16 mouse cellular contexts compared by ENCODE assay signal in the genomic region with DNA sequence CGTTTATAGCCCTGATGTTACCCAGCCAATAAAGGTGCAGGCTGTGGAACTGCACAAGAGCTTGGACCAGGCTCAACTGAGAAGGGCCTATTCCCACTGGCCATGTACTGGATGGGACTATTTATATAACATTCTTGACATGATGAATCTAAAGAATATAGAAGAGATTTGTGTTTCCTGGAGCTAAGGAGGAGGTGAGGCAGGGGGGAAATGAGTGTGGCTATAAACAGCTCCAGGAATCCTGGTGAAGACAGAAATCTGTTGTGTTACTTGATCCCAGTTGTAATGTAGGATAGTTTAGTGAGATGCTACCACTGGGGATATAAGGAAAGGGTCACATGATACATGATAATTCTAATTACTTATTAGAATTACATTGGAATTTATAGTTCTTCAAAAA.
DNase-seq lines count a peak whose midpoint lies in the region; TF ChIP-seq lines count a peak whose summit lies in the region.
"Had no signal": no experiment of that assay in that cellular context is flagged by ENCODE, and none has a peak within 500 bp of the region (broad histone marks: within the 10 kb centered on the region; RNA-seq: fewer than 3 reads in every experiment).

No protein-coding gene starts in this region.

- TF ChIP-seq CTCF in layer of hippocampus, adult 2 months (conservative IDR thresholded peaks at IDR 0.05), result no peak
- TF ChIP-seq CTCF in left cerebral cortex, adult 2 months (IDR thresholded peaks at IDR 0.05), result no peak

- DNase-seq in layer of hippocampus, adult 2 months (ENCODE audit: low spot score in 2 of 2), result no peak
- no peak for DNase-seq in layer of hippocampus, postnatal 36 days
- peak; percentile 15 for DNase-seq in right cerebral cortex, postnatal 25 days
- no peak for DNase-seq in right cerebral cortex, postnatal 36 days (ENCODE audit: low spot score in 2 of 2)
- no peak for DNase-seq in left cerebral cortex, adult 2 months (ENCODE audit: extremely low spot score in 1 of 2, low spot score in 2 of 2)
- DNase-seq in gastrocnemius, postnatal 10 days, result no peak
- DNase-seq in ovary, postnatal 14 days (ENCODE audit: low spot score), result no peak
- DNase-seq: adrenal gland, postnatal 14 days; cerebellum, adult 2 months; cerebellum, postnatal 10 days; gastrocnemius, postnatal 14 days had no signal

- H3K27ac ChIP-seq in layer of hippocampus, adult 2 months, result peak overlapping the region; percentile 21; the same call in 1 of the 2 replicates
- peak overlapping the region; percentile 71 for H3K27ac ChIP-seq in left cerebral cortex, adult 2 months
- H3K27ac ChIP-seq: embryonic facial prominence, embryonic 12.5 days; forebrain, embryonic 15.5 days; hindbrain, embryonic 10.5 days; hindbrain, embryonic 14.5 days had no signal

- intact Hi-C loops in left cerebral cortex, adult 2 months (cut with DNase I), result loop anchor here (1.0 kb wide), 1 partner anchor 37 kb away; no protein-coding TSS in a partner anchor

- H3K4me3 ChIP-seq in layer of hippocampus, adult 2 months, result no peak overlapping the region
- no peak overlapping the region for H3K4me3 ChIP-seq in left cerebral cortex, adult 2 months
- H3K4me3 ChIP-seq: embryonic facial prominence, embryonic 12.5 days; forebrain, embryonic 15.5 days; heart, embryonic 12.5 days; hindbrain, embryonic 10.5 days had no signal
